Mouse (Mus musculus) testis, adult 2 months (tissue): ENCODE results near the gene Sidt2.

Source experiments
- CTCF ChIP-seq: fragments of 200-500 bp; IDR thresholded peaks from 2 replicates; pipeline ENCODE4 v1.5.1; 2012; ENCODE audit warnings: low read depth, mild to moderate bottlenecking, inconsistent platforms, low read length, moderate library complexity; ENCODE audit not compliant: control insufficient read depth, insufficient read depth, insufficient replicate concordance
- POLR2A ChIP-seq: fragments of 200-500 bp; IDR thresholded peaks from 2 replicates; pipeline ENCODE4 v1.6.1; 2012; ENCODE audit warnings: low read depth, mild to moderate bottlenecking, inconsistent platforms, low read length, moderate library complexity; ENCODE audit not compliant: control insufficient read depth

DNA sequence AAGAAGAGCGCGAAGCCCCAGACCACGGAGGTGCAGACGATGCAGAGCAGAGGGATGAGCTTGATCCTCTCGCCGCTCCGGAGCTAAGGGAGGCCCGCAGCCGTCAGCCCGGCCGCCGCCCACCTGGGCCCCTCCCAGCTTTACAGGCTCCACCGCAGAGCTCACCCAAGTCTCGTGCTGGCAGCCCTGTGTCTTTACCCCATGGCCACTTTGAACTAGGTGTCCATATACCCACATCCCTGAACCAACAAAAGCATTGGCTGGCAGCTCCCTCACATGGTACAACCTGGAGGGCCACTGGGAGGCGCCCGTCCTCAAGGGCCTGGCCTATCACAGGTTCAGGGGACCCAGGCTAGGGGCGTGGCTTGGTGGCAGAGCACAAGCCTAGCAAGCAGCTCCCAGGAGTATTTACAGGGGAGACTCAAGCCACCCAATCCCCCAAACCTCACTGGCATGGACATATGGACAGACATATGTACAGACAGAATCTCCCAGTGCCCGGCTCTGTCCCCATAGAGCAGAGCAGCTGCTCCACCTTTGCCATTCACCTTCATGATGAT lies 13.6 kb downstream of the Sidt2 start:
- TF ChIP-seq CTCF (no peak), POLR2A (no peak)
